Mouse (Mus musculus) adrenal gland, adult 18-20 months (tissue): Measurements from ENCODE around the gene Fam183b. TPM values are rescaled to one million over a fixed set of nuclear protein-coding genes. Genes with fewer than 3 reads are reported as not detected.
"Not testable (repeated sequence)": the region's sequence is repeated elsewhere in the genome, so short reads cannot be mapped to it uniquely, and the experiment has no call there.

Source experiments
- DNase-seq, 2 experiments: peaks; one replicate each; pipeline ENCODE4 v3.0.0; 2021 to 2022; ENCODE audit warnings: low spot score in 2 of 2
- long read RNA-seq, 2 experiments: library from polyadenylated mRNA; stranded (forward); transcript quantifications; one replicate each; pipeline ENCODE4 v2.0.0; 2021
- total RNA-seq, 2 experiments: library from RNA; stranded (reverse); gene quantifications; 1 replicate in 1 of 2; 2 replicates in 1 of 2; pipeline ENCODE4 v1.2.3; 2021

Gene Fam183b
- 1 to 10 TPM; 2.6 to 3.1 TPM for total RNA-seq
- long read RNA-seq, experiment 1: 0 reads
- long read RNA-seq, experiment 2: 0 reads

GRCm38 (mm10) chr11:58801558-58802228 lies at the start of gene Fam183b:
TSS of gene Fam183b (minus strand) at chr11:58801960.
- no peak for DNase-seq

GRCm38 (mm10) chr11:58849731-58850130 lies 48.0 kb upstream of the Fam183b start:
- no peak for DNase-seq

GRCm38 (mm10) chr11:58847636-58848035 lies 45.9 kb upstream of the Fam183b start:
- DNase-seq: no peak

GRCm38 (mm10) chr11:58846919-58847461 lies 45.2 kb upstream of the Fam183b start, which contains the start of gene Gm12258:
TSS of gene Gm12258 (plus strand) at chr11:58847158.
- DNase-seq: peak; percentile 67 to 78

GRCm38 (mm10) chr11:58838951-58839350 lies 37.2 kb upstream of the Fam183b start, which contains the start of gene Olfr311:
TSS of gene Olfr311 (plus strand) at chr11:58839251.
- not testable (repeated sequence) for DNase-seq

GRCm38 (mm10) chr11:58832541-58832940 lies 30.8 kb upstream of the Fam183b start:
- DNase-seq: not testable (repeated sequence)

GRCm38 (mm10) chr11:58829764-58830163 lies 28.0 kb upstream of the Fam183b start:
- DNase-seq: no peak

- DNase-seq: not testable (repeated sequence)
These were observed 27.2 kb upstream of the Fam183b start, which contains the start of gene Olfr312 for GRCm38 (mm10) chr11:58828937-58829336. TSS of gene Olfr312 (plus strand) at chr11:58829237.

GRCm38 (mm10) chr11:58815676-58816075 lies 13.9 kb upstream of the Fam183b start:
- DNase-seq: no peak

- not testable (repeated sequence) for DNase-seq
These were observed 12.9 kb upstream of the Fam183b start, which contains the start of gene Olfr313 for GRCm38 (mm10) chr11:58814700-58815099. TSS of gene Olfr313 (plus strand) at chr11:58815000.

GRCm38 (mm10) chr11:58812001-58812400 lies 10.2 kb upstream of the Fam183b start:
- no peak for DNase-seq

- DNase-seq: no peak
These were observed 2.6 kb upstream of the Fam183b start for GRCm38 (mm10) chr11:58804393-58804792.

GRCm38 (mm10) chr11:58803871-58804270 lies 2.1 kb upstream of the Fam183b start:
- DNase-seq: no peak

GRCm38 (mm10) chr11:58799747-58800146 lies 2.0 kb downstream of the Fam183b start:
- DNase-seq: no peak

GRCm38 (mm10) chr11:58796850-58797249 lies 4.9 kb downstream of the Fam183b start:
- DNase-seq: no peak

- no peak for DNase-seq
These were observed 5.9 kb downstream of the Fam183b start for GRCm38 (mm10) chr11:58795856-58796255.

GRCm38 (mm10) chr11:58790646-58791045 lies 11.1 kb downstream of the Fam183b start:
- DNase-seq: no peak

GRCm38 (mm10) chr11:58790053-58790452 lies 11.7 kb downstream of the Fam183b start:
- no peak for DNase-seq

GRCm38 (mm10) chr11:58789532-58789931 lies 12.2 kb downstream of the Fam183b start:
- no peak for DNase-seq

- DNase-seq: no peak
These were observed 13.4 kb downstream of the Fam183b start for GRCm38 (mm10) chr11:58788346-58788745.

- no peak for DNase-seq
These were observed 14.1 kb downstream of the Fam183b start for GRCm38 (mm10) chr11:58787651-58788050.

- DNase-seq: no peak
These were observed 17.6 kb downstream of the Fam183b start for GRCm38 (mm10) chr11:58784182-58784581.
